In genomic region chr12:62207211-62207610, GRCm38 (mm10) we compare ENCODE assay signal across 16 mouse cellular contexts.
"Had no signal": no experiment of that assay in that cellular context is flagged by ENCODE, and none has a peak within 500 bp of the region (broad histone marks: within the 10 kb centered on the region; RNA-seq: fewer than 3 reads in every experiment).

No protein-coding gene starts in this region.

- H3K27ac ChIP-seq: limb, embryonic 10.5 days; limb, embryonic 13.5 days; liver, embryonic 12.5 days; liver, embryonic 15.5 days; lung, embryonic 15.5 days; stomach, postnatal 0 days had no signal

- DNase-seq: kidney, adult 18-20 months; kidney, adult 9 months; kidney, postnatal 14 days; kidney, postnatal 4 days; liver; lung, adult 18-20 months; lung, postnatal 10 days; lung, postnatal 4 days; midbrain, embryonic 14.5 days; thymus, postnatal 25 days had no signal

- H3K4me3 ChIP-seq: limb, embryonic 10.5 days; limb, embryonic 13.5 days; liver, embryonic 12.5 days; liver, embryonic 15.5 days; lung, embryonic 15.5 days had no signal
